Mouse (Mus musculus): ENCODE results near the gene Ankrd12.

Gene Ankrd12

GRCm38 (mm10) chr17:66076934-66077333, at the start of gene Ankrd12:
TSS of gene Ankrd12 (minus strand) at chr17:66077089.
- in situ Hi-C loops (cut with MboI; ENCODE audit: unreplicated experiment in 2 of 2): no loop called here

GRCm38 (mm10) chr17:66125211-66125610, 48.3 kb upstream of the Ankrd12 start:
- in situ Hi-C loops (cut with MboI; ENCODE audit: unreplicated experiment in 2 of 2): no loop called here

- in situ Hi-C loops (cut with MboI; ENCODE audit: unreplicated experiment in 2 of 2): loop anchor here in 1 of 2 experiments (25.0 kb wide), 1 partner anchor 512 kb away; the partner anchor contains the start of gene Vapa
Observed at GRCm38 (mm10) chr17:66123816-66124610, 47.1 kb upstream of the Ankrd12 start.

- in situ Hi-C loops (cut with MboI; ENCODE audit: unreplicated experiment in 2 of 2): loop anchor here in 1 of 2 experiments (25.0 kb wide), 1 partner anchor 511 kb away; the partner anchor contains the start of gene Vapa
Observed at GRCm38 (mm10) chr17:66123066-66123815, 46.4 kb upstream of the Ankrd12 start, which contains the start of gene Ddx11. TSS of gene Ddx11 (plus strand) at chr17:66123520.

- in situ Hi-C loops (cut with MboI; ENCODE audit: unreplicated experiment in 2 of 2): loop anchor here in 1 of 2 experiments (25.0 kb wide), 1 partner anchor 508 kb away; the partner anchor contains the start of gene Vapa
Observed at GRCm38 (mm10) chr17:66120701-66121100, 43.8 kb upstream of the Ankrd12 start.

- in situ Hi-C loops (cut with MboI; ENCODE audit: unreplicated experiment in 2 of 2): loop anchor here in 1 of 2 experiments (25.0 kb wide), 1 partner anchor 507 kb away; the partner anchor contains the start of gene Vapa
Observed at GRCm38 (mm10) chr17:66118991-66119390, 42.1 kb upstream of the Ankrd12 start.

- in situ Hi-C loops (cut with MboI; ENCODE audit: unreplicated experiment in 2 of 2): loop anchor here in 1 of 2 experiments (25.0 kb wide), 1 partner anchor 500 kb away; the partner anchor contains the start of gene Vapa
Observed at GRCm38 (mm10) chr17:66112166-66112565, 35.3 kb upstream of the Ankrd12 start.

- in situ Hi-C loops (cut with MboI; ENCODE audit: unreplicated experiment in 2 of 2): loop anchor here in 1 of 2 experiments (25.0 kb wide), 1 partner anchor 499 kb away; the partner anchor contains the start of gene Vapa
Observed at GRCm38 (mm10) chr17:66111402-66111959, 34.6 kb upstream of the Ankrd12 start, which contains the start of gene Washc1. TSS of gene Washc1 (plus strand) at chr17:66111545.

- in situ Hi-C loops (cut with MboI; ENCODE audit: unreplicated experiment in 2 of 2): loop anchor here in 1 of 2 experiments (25.0 kb wide), 1 partner anchor 498 kb away; the partner anchor contains the start of gene Vapa
Observed at GRCm38 (mm10) chr17:66110746-66111145, 33.9 kb upstream of the Ankrd12 start.

- in situ Hi-C loops (cut with MboI; ENCODE audit: unreplicated experiment in 2 of 2): loop anchor here (5.0 to 25.0 kb wide), 4 partner anchors 66 to 496 kb away; partner anchors contain the start of genes Twsg1 (in 2 of the 2) and Vapa (in 1 of the 2)
Observed at GRCm38 (mm10) chr17:66108198-66108597, 31.3 kb upstream of the Ankrd12 start.

- in situ Hi-C loops (cut with MboI; ENCODE audit: unreplicated experiment in 2 of 2): loop anchor here (5.0 to 25.0 kb wide), 4 partner anchors 65 to 495 kb away; partner anchors contain the start of genes Twsg1 (in 2 of the 2) and Vapa (in 1 of the 2)
Observed at GRCm38 (mm10) chr17:66107466-66107865, 30.6 kb upstream of the Ankrd12 start.

- in situ Hi-C loops (cut with MboI; ENCODE audit: unreplicated experiment in 2 of 2): loop anchor here (5.0 to 25.0 kb wide), 4 partner anchors 64 to 494 kb away; partner anchors contain the start of genes Twsg1 (in 2 of the 2) and Vapa (in 1 of the 2)
Observed at GRCm38 (mm10) chr17:66106601-66107267, 29.8 kb upstream of the Ankrd12 start.

- in situ Hi-C loops (cut with MboI; ENCODE audit: unreplicated experiment in 2 of 2): loop anchor here (5.0 to 25.0 kb wide), 2 partner anchors 232 to 492 kb away; partner anchors contain the start of gene Vapa (in 1 of the 2)
Observed at GRCm38 (mm10) chr17:66104076-66104475, 27.2 kb upstream of the Ankrd12 start.

- in situ Hi-C loops (cut with MboI; ENCODE audit: unreplicated experiment in 2 of 2): loop anchor here (5.0 to 25.0 kb wide), 2 partner anchors 229 to 489 kb away; partner anchors contain the start of gene Vapa (in 1 of the 2)
Observed at GRCm38 (mm10) chr17:66101380-66102330, 24.8 kb upstream of the Ankrd12 start, which contains the start of gene Ndufv2. TSS of gene Ndufv2 (minus strand) at chr17:66101559.

- in situ Hi-C loops (cut with MboI; ENCODE audit: unreplicated experiment in 2 of 2): loop anchor here (5.0 to 25.0 kb wide), 2 partner anchors 228 to 488 kb away; partner anchors contain the start of gene Vapa (in 1 of the 2)
Observed at GRCm38 (mm10) chr17:66100566-66101379, 23.9 kb upstream of the Ankrd12 start.

GRCm38 (mm10) chr17:66092664-66093063, 15.8 kb upstream of the Ankrd12 start:
- in situ Hi-C loops (cut with MboI; ENCODE audit: unreplicated experiment in 2 of 2): no loop called here

- in situ Hi-C loops (cut with MboI; ENCODE audit: unreplicated experiment in 2 of 2): no loop called here
Observed at GRCm38 (mm10) chr17:66092065-66092464, 15.2 kb upstream of the Ankrd12 start.

Data from v-Abl transformed pro-B cells (cell line).